Mouse (Mus musculus) olfactory bulb, adult 2 months (tissue): ENCODE measurements around the gene Os9. TPM values are rescaled to one million over a fixed set of nuclear protein-coding genes. Genes with fewer than 3 reads are reported as not detected.

Source experiments
- H3K27ac ChIP-seq: fragments of 200-500 bp; 2 replicates; pipeline ENCODE4 v1.5.1; 2012; ENCODE audit warnings: low read depth, low read length; ENCODE audit not compliant: insufficient read depth
- H3K4me1 ChIP-seq: fragments of 200-500 bp; 2 replicates; pipeline ENCODE4 v1.6.1; 2012; ENCODE audit warnings: low read length; ENCODE audit not compliant: control insufficient read depth, insufficient read depth
- H3K4me3 ChIP-seq: fragments of 200-500 bp; 2 replicates; pipeline ENCODE4 v1.5.1; 2012; ENCODE audit warnings: mild to moderate bottlenecking, low read depth, low read length, moderate library complexity; ENCODE audit not compliant: insufficient read depth
- CTCF ChIP-seq: fragments of 200-500 bp; IDR thresholded peaks from 2 replicates; pipeline ENCODE4 v1.5.1; 2012; ENCODE audit warnings: low read depth, mild to moderate bottlenecking, low read length, moderate library complexity; ENCODE audit not compliant: insufficient read depth
- POLR2A ChIP-seq: fragments of 200-500 bp; IDR thresholded peaks from 2 replicates; pipeline ENCODE4 v1.6.1; 2012; ENCODE audit warnings: mild to moderate bottlenecking, low read depth, low read length, moderate library complexity; ENCODE audit not compliant: insufficient read depth
- WGBS: fragments of 180-500 bp; shearing (Covaris S2); methylation state at CpG from one replicate; pipeline ENCODE4 v1.1.7; 2018; 5-methylcytosine and 5-hydroxymethylcytosine counted together
- polyA plus RNA-seq: library from polyadenylated mRNA; stranded (reverse); fragments of >200 nt; gene quantifications from 2 replicates; pipeline ENCODE4 v1.2.4, GENCODE M21; 2012; ENCODE audit warnings: low replicate concordance; ENCODE audit not compliant: missing spikeins, insufficient read depth, insufficient read length

Os9 gene
- polyA plus RNA-seq, 1 experiment, result 124 TPM

DNA sequence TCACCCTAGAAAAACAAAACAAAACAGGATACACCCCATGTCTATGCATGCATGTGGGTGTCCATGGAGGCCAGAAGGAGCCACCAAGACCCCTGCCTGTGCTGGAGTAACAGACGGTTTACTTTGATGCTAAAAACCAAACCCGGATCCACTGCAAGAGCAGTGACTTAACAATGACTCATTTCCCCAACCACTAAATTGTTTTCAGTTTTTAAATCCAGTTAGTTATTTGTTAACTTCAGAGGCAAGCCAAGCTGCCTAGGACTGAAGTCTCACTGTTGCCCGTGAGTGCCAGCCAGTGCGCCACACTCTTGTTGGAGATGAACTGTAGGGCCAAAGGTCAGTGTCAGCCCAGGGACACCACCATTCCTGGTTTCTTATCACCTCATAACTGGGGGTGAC is 29.5 kb upstream of the Os9 start:
- H3K4me3 ChIP-seq, result no peak overlapping the region

DNA sequence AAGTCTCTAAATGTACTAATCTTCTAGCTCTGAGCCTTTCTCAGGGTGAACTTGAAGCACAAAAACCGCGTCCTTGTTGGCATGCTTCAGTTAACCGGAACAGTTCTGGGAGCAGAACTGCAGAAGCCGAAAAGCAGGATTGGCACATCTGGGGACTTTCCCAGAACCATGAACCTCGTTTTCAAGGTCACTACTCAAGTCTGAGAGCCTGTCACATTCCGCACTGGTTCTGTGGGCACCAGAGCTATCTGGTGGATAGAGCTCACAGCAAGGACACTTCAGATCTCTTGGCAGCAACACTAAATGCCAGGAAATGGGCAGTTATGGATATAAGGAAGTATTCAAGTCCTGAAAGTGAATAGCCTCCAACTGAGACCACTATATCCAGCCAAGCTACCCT is 26.2 kb upstream of the Os9 start:
- no peak overlapping the region for H3K4me3 ChIP-seq
- WGBS, result 78% methylated on average over 6 of the region's 6 CpGs
- no peak overlapping the region for H3K27ac ChIP-seq
- H3K4me1 ChIP-seq, result peaks cover 4% of the 10 kb centered on the region; the same call in 1 of the 2 replicates
- TF ChIP-seq POLR2A, result no peak
- no peak for TF ChIP-seq CTCF

More for the DNA sequence above, 29.5 kb upstream of the Os9 start:
- WGBS, result 39% methylated on average over 4 of the region's 4 CpGs
- H3K27ac ChIP-seq, result no peak overlapping the region
- peaks cover 4% of the 10 kb centered on the region; the same call in 1 of the 2 replicates for H3K4me1 ChIP-seq
- TF ChIP-seq CTCF (no peak), POLR2A (no peak)

GRCm38 (mm10) chr10:127145303-127145702 is 24.4 kb upstream of the Os9 start:
- WGBS, result 78% methylated on average over 5 of the region's 5 CpGs
- TF ChIP-seq POLR2A (no peak), CTCF (no peak)

DNA sequence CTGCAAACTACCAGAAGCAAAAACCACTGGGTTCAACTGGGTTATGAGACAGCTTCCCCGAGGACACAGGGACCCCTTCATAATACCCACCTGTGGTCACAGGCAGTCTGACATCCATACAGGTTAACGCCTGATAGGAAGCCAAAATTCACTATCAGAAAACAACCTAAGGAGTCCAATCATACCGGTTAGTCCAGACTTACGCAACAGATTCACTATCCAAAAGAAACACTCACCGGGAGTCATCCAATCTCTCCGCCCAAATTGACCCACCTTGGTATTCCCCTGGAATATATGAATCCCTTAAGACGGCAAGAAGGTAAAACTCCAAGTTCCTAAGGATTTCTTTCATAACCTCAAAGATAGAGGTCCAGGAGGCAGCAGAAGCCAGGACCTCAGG is 23.6 kb upstream of the Os9 start:
- no peak overlapping the region for H3K4me3 ChIP-seq
- TF ChIP-seq CTCF, result no peak
- TF ChIP-seq POLR2A, result no peak
- H3K4me1 ChIP-seq, result no peaks in the 10 kb centered on the region
- 95% methylated on average over 7 of the region's 7 CpGs for WGBS
- H3K27ac ChIP-seq, result no peak overlapping the region

More at GRCm38 (mm10) chr10:127145303-127145702, 24.4 kb upstream of the Os9 start:
- Histone ChIP-seq H3K4me3 (no peak overlapping the region), H3K4me1 (no peaks in the 10 kb centered on the region), H3K27ac (no peak overlapping the region)

GRCm38 (mm10) chr10:127143228-127143627 is 22.3 kb upstream of the Os9 start:
- TF ChIP-seq POLR2A, result no peak
- TF ChIP-seq CTCF, result no peak
- Histone ChIP-seq H3K4me1 (no peaks in the 10 kb centered on the region), H3K4me3 (no peak overlapping the region), H3K27ac (no peak overlapping the region)
- WGBS, result 79% methylated on average over 8 of the region's 8 CpGs

GRCm38 (mm10) chr10:127141500-127141899 is 20.6 kb upstream of the Os9 start:
- no peaks in the 10 kb centered on the region for H3K4me1 ChIP-seq
- WGBS, result 81% methylated on average over 8 of the region's 8 CpGs
- H3K27ac ChIP-seq, result no peak overlapping the region
- no peak overlapping the region for H3K4me3 ChIP-seq
- TF ChIP-seq CTCF, result no peak
- no peak for TF ChIP-seq POLR2A

GRCm38 (mm10) chr10:127140971-127141370 is 20.0 kb upstream of the Os9 start:
- 85% methylated on average over 11 of the region's 11 CpGs for WGBS
- Histone ChIP-seq H3K27ac (no peak overlapping the region), H3K4me1 (no peaks in the 10 kb centered on the region), H3K4me3 (no peak overlapping the region)
- TF ChIP-seq CTCF (no peak), POLR2A (no peak)

- no peak overlapping the region for H3K27ac ChIP-seq
- H3K4me1 ChIP-seq, result no peaks in the 10 kb centered on the region
- 88% methylated on average over 18 of the region's 18 CpGs for WGBS
- H3K4me3 ChIP-seq, result no peak overlapping the region
- TF ChIP-seq CTCF, result no peak
- no peak for TF ChIP-seq POLR2A
Measured at GRCm38 (mm10) chr10:127138328-127139141, 17.6 kb upstream of the Os9 start.

GRCm38 (mm10) chr10:127137896-127138295 is 17.0 kb upstream of the Os9 start:
- Histone ChIP-seq H3K27ac (no peak overlapping the region), H3K4me1 (no peaks in the 10 kb centered on the region), H3K4me3 (no peak overlapping the region)
- TF ChIP-seq POLR2A (no peak), CTCF (no peak)
- WGBS, result 88% methylated on average over 3 of the region's 3 CpGs

GRCm38 (mm10) chr10:127136510-127136909 is 15.6 kb upstream of the Os9 start:
- H3K4me1 ChIP-seq, result no peaks in the 10 kb centered on the region
- no peak overlapping the region for H3K27ac ChIP-seq
- WGBS, result 92% methylated on average over 4 of the region's 4 CpGs
- H3K4me3 ChIP-seq, result no peak overlapping the region
- TF ChIP-seq CTCF (no peak), POLR2A (no peak)
